ENCODE assay signal across 21 mouse cellular contexts in the genomic region with DNA sequence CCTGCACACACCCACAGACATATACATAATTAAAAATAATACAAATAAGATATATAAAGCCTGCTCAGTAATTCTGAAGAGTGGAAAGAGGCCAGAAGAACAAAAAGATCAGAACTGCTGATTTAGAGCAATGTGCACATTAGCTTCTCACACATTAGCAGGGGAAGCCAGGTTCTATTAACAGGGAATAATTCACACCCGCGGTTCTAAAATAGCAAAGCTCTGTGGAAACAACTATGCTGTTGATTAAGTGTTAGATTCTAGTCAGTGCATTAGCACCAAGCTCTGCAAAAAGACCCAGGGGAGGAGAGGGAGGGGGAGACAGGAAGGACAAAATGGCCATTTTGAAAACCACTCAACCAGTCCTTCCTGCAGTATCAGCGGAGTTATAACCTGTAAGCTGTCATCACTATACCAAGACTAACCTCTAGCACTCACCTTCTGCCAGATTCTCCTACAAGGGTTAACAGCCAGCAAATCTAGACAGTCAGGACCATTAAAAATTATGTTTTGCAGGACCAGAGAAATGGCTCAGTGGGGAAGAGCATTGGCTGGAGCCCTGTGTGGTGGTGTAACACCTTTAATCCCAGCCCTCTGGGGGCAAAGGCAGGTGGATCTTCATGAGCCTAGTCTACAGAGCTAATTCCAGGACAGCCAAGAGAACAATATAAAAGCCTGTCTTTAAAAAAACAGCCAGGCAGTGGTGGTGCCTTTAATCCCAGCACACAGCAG. TPM values are rescaled to one million over a fixed set of nuclear protein-coding genes. Genes with fewer than 3 reads are reported as not detected.
DNase-seq lines count a peak whose midpoint lies in the region; ATAC-seq and TF ChIP-seq lines count a peak whose summit lies in the region.
"Had no signal": no experiment of that assay in that cellular context is flagged by ENCODE, and none has a peak within 500 bp of the region (broad histone marks: within the 10 kb centered on the region; RNA-seq: fewer than 3 reads in every experiment).

No protein-coding gene starts in this region.

- peak overlapping the region; percentile 47 to 59; a peak in 3 of 4 replicates for H3K27ac ChIP-seq in heart, embryonic 14.5 days (replicated peaks in 1 of 2; ENCODE audit: control insufficient read depth in 1 of 2, insufficient read depth in 1 of 2, low read depth in 2 of 2, low read length in 2 of 2)
- H3K27ac ChIP-seq in heart, adult 2 months, result no peak overlapping the region; the same call in 1 of the 2 replicates
- peak overlapping the region; percentile 73 for H3K27ac ChIP-seq in layer of hippocampus, adult 2 months
- H3K27ac ChIP-seq: embryonic facial prominence, embryonic 12.5 days; heart, embryonic 10.5 days; intestine, embryonic 15.5 days; midbrain, embryonic 12.5 days; stomach, embryonic 15.5 days had no signal

- no peak for TF ChIP-seq CTCF in heart, adult 2 months (IDR thresholded peaks at IDR 0.05)
- TF ChIP-seq CTCF in layer of hippocampus, adult 2 months (conservative IDR thresholded peaks at IDR 0.05), result no peak

- H3K9me3 ChIP-seq in heart, embryonic 14.5 days (ENCODE audit: control insufficient read depth, low read length), result no peaks in the 10 kb centered on the region
- H3K9me3 ChIP-seq: embryonic facial prominence, embryonic 12.5 days; heart, embryonic 10.5 days; intestine, embryonic 15.5 days; midbrain, embryonic 12.5 days; stomach, embryonic 15.5 days had no signal

- no peak for TF ChIP-seq EP300 in heart, adult 2 months (IDR thresholded peaks at IDR 0.05; ENCODE audit: insufficient read depth, low read depth, low read length)

- no peak for ATAC-seq in heart, embryonic 14.5 days (ENCODE audit: insufficient number of reproducible peaks, insufficient read depth, low FRiP score, low read depth)
- ATAC-seq: intestine, embryonic 15.5 days; lung, postnatal 0 days had no signal

- intact Hi-C loops in heart, adult 2 months (cut with DNase I), result no loop called here

- peaks cover 16% of the 10 kb centered on the region for H3K36me3 ChIP-seq in heart, embryonic 14.5 days (ENCODE audit: control insufficient read depth, insufficient read depth, low read length)
- peaks cover 6% of the 10 kb centered on the region for H3K36me3 ChIP-seq in heart, adult 2 months (ENCODE audit: control insufficient read depth, insufficient read depth, low read length)
- 0 out of 2 replicates have a peak, but pooled peaks cover 5% of the 10 kb centered on the region for H3K36me3 ChIP-seq in splenic B cell, adult 2 months (ENCODE audit: control insufficient read depth, insufficient read depth, low read length, poor library complexity, severe bottlenecking)
- H3K36me3 ChIP-seq: intestine, embryonic 15.5 days had no signal

- no peaks in the 10 kb centered on the region for H3K27me3 ChIP-seq in heart, embryonic 14.5 days (ENCODE audit: control insufficient read depth, insufficient read depth, low read length)
- H3K27me3 ChIP-seq in heart, adult 2 months (ENCODE audit: control insufficient read depth, insufficient read depth, low read length), result no peaks in the 10 kb centered on the region
- no peaks in the 10 kb centered on the region for H3K27me3 ChIP-seq in splenic B cell, adult 2 months (ENCODE audit: control insufficient read depth, insufficient read depth, low read length, poor library complexity, severe bottlenecking)
- H3K27me3 ChIP-seq: embryonic facial prominence, embryonic 12.5 days; intestine, embryonic 15.5 days; midbrain, embryonic 12.5 days; stomach, embryonic 15.5 days had no signal

- no peak for DNase-seq in heart, adult 2 months
- DNase-seq in layer of hippocampus, adult 2 months (ENCODE audit: low spot score in 2 of 2), result peak; percentile 25 to 47
- no peak for DNase-seq in layer of hippocampus, adult 8-10 months (ENCODE audit: low spot score in 2 of 2)
- peak; percentile 61 for DNase-seq in fat pad, adult 2 months (ENCODE audit: extremely low read depth, low read depth, low spot score)
- peak; percentile 20 for DNase-seq in splenic B cell, adult 2 months (ENCODE audit: low read depth, low spot score)
- DNase-seq in embryo, embryonic 11 days, result no peak
- DNase-seq: cerebellum, adult 9-11 months; gastrocnemius, postnatal 25 days; kidney, adult 9 months; kidney, postnatal 36 days; left cerebral cortex, postnatal 4 days; liver; right cerebral cortex, postnatal 14 days had no signal

- peaks cover under 1 to 11% of the 10 kb centered on the region in 2 experiments; a peak in 2 of 4 replicates for H3K4me1 ChIP-seq in heart, embryonic 14.5 days (ENCODE audit: control insufficient read depth in 2 of 2, insufficient read depth in 2 of 2, low read length in 2 of 2)
- H3K4me1 ChIP-seq in heart, adult 2 months (ENCODE audit: control insufficient read depth, insufficient read depth, low read length), result peaks cover 1% of the 10 kb centered on the region; the same call in 1 of the 2 replicates
- H3K4me1 ChIP-seq: embryonic facial prominence, embryonic 12.5 days; intestine, embryonic 15.5 days; midbrain, embryonic 12.5 days; stomach, embryonic 15.5 days had no signal

- H3K4me2 ChIP-seq in heart, embryonic 14.5 days (ENCODE audit: low read length), result no peak overlapping the region
- H3K4me2 ChIP-seq: embryonic facial prominence, embryonic 12.5 days; intestine, embryonic 15.5 days; midbrain, embryonic 12.5 days; stomach, embryonic 15.5 days had no signal

- H3K79me2 ChIP-seq in heart, adult 2 months (replicated peaks; ENCODE audit: control insufficient read depth, insufficient read depth, low read length), result 0 out of 2 replicates have a peak, but pooled peaks cover 1% of the 10 kb centered on the region

- no peak overlapping the region for H3K9ac ChIP-seq in heart, embryonic 14.5 days (ENCODE audit: low read length)
- H3K9ac ChIP-seq in heart, adult 2 months (ENCODE audit: low read depth, low read length), result no peak overlapping the region
- H3K9ac ChIP-seq: embryonic facial prominence, embryonic 12.5 days; intestine, embryonic 15.5 days; midbrain, embryonic 12.5 days; stomach, embryonic 15.5 days had no signal

- no peak overlapping the region for H3K4me3 ChIP-seq in heart, embryonic 14.5 days (ENCODE audit: control insufficient read depth in 1 of 2, insufficient read depth in 1 of 2, low read depth in 1 of 2, low read length in 2 of 2)
- no peak overlapping the region for H3K4me3 ChIP-seq in heart, adult 2 months
- no peak overlapping the region for H3K4me3 ChIP-seq in layer of hippocampus, adult 2 months
- H3K4me3 ChIP-seq: embryonic facial prominence, embryonic 12.5 days; erythroblast, embryonic 14.5 days; heart, embryonic 10.5 days; intestine, embryonic 15.5 days; midbrain, embryonic 12.5 days; stomach, embryonic 15.5 days had no signal

- WGBS in heart, embryonic 14.5 days, result 58% methylated on average over 3 of the region's 3 CpGs
- 27% methylated on average over 3 of the region's 3 CpGs for WGBS in heart, adult 2 months

- no peak for TF ChIP-seq POLR2A in heart, adult 2 months (IDR thresholded peaks at IDR 0.05; ENCODE audit: insufficient read depth, low read depth, low read length)

RNA-seq across cellular contexts. Expression of a gene that starts 45.0 kb away (rescaled TPM):
- polyA plus RNA-seq in heart, embryonic 14.5 days (2014; fragmentation: Nextera tagmentation; extraction: Ambion mirVana), result 110 TPM in 2 replicates
- total RNA-seq in heart, adult 2 months (2021), result 10 to 100 TPM; 32.7 to 34.4 TPM
- polyA plus RNA-seq in heart, adult 2 months (2012; rRNA removed), result 5.6 and 11.6 TPM in 2 replicates
- total RNA-seq in layer of hippocampus, adult 2 months (2021), result 10 to 100 TPM; 76.3 to 81.2 TPM
- total RNA-seq in layer of hippocampus, adult 8-10 months (2022), result 10 to 100 TPM; 62.3 to 84.3 (median 70.8) TPM

Comparison
In these comparisons a context has a peak if more than half of its experiments do, and no peak if none do; other contexts are left out.
1. DNase-seq: peak in layer of hippocampus, adult 2 months (2 of 2), fat pad, adult 2 months (single experiment) and splenic B cell, adult 2 months (single experiment); none in heart, adult 2 months (0 of 2), layer of hippocampus, adult 8-10 months (0 of 2) and embryo, embryonic 11 days (single experiment).